Mouse (Mus musculus) kidney, embryonic 14.5 days (tissue): ENCODE measurements at regions not wholly inside any gene's neighbourhood (a gene's known extent, or its start where the extent isn't known, plus 50 kb on each side); places are given as distances from the start of the nearest gene placed in this dataset.
A peak's percentile ranks its signal among the peaks of the same experiment; 100 is the strongest.

ENCODE experiments used
- ATAC-seq: fragments of 200-750 bp; cut with Nextera tagmentation; 2 replicates; pipeline ENCODE4 v1.8.0; 2017; ENCODE audit warnings: moderate number of reproducible peaks, mild to moderate bottlenecking, moderate TSS enrichment, moderate library complexity; ENCODE audit not compliant: low FRiP score, low TSS enrichment
- H3K27ac ChIP-seq: fragments of 300-500 bp; sonication (generic); 2 replicates; pipeline ENCODE4 v1.5.1; 2014; ENCODE audit warnings: low read depth, mild to moderate bottlenecking, low read length, moderate library complexity, mixed read lengths
- H3K27me3 ChIP-seq: fragments of 300-500 bp; sonication (generic); 2 replicates; pipeline ENCODE4 v1.6.1; 2014; ENCODE audit warnings: mild to moderate bottlenecking, low read length; ENCODE audit not compliant: control insufficient read depth, insufficient read depth
- H3K36me3 ChIP-seq: fragments of 300-500 bp; sonication (generic); 2 replicates; pipeline ENCODE4 v1.6.1; 2014; ENCODE audit warnings: low read length, mixed read lengths; ENCODE audit not compliant: control insufficient read depth, insufficient read depth
- H3K4me1 ChIP-seq: fragments of 300-500 bp; sonication (generic); 2 replicates; pipeline ENCODE4 v1.6.1; 2014; ENCODE audit warnings: low read length, mixed read lengths; ENCODE audit not compliant: control insufficient read depth, insufficient read depth
- H3K4me2 ChIP-seq: fragments of 300-500 bp; sonication (generic); replicated peaks from 2 replicates; pipeline ENCODE4 v1.6.1; 2014; ENCODE audit warnings: low read depth, mild to moderate bottlenecking, low read length
- H3K4me3 ChIP-seq: fragments of 300-500 bp; sonication (generic); 2 replicates; pipeline ENCODE4 v1.5.1; 2014; ENCODE audit warnings: mild to moderate bottlenecking, low read length
- H3K9ac ChIP-seq: fragments of 300-500 bp; sonication (generic); 2 replicates; pipeline ENCODE4 v1.6.1; 2014; ENCODE audit warnings: low read depth, mild to moderate bottlenecking, low read length, moderate library complexity
- H3K9me3 ChIP-seq: fragments of 300-500 bp; sonication (generic); 2 replicates; pipeline ENCODE4 v1.6.1; 2016; ENCODE audit warnings: low read length; ENCODE audit not compliant: control insufficient read depth
- WGBS: fragments of 180-500 bp; shearing (Covaris S2); extraction: QIAGEN DNeasy Blood & Tissue Kit; methylation state at CpG from one replicate; pipeline ENCODE4 v1.1.7; 2014; 5-methylcytosine and 5-hydroxymethylcytosine counted together

DNA sequence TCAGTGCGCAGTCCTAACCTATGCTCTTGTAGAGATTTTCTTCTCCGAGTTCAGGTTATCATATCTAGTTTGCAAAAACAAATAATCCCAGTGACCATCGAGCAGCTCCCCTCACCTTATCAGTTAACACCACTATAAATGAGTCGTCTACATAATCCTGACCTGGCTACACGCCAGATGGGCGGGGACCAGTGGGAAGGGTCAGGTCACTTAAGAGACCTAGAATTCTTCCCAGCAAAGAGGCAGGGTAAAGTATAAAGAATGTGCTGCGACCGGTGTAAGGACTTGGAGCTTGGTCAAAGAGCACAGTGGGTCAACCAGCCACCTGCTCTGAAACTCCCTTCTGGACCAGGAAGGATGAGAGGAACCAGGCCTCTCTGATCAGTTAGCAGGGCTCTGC lies 102.0 kb upstream of the 1700020N01Rik start:
- Histone ChIP-seq H3K4me1 (no peaks in the 10 kb centered on the region), H3K27ac (no peak overlapping the region), H3K27me3 (no peaks in the 10 kb centered on the region), H3K4me3 (no peak overlapping the region), H3K4me2 (no peak overlapping the region), H3K9me3 (no peaks in the 10 kb centered on the region), H3K36me3 (no peaks in the 10 kb centered on the region), H3K9ac (no peak overlapping the region)
- ATAC-seq, result no peak
- 63% methylated on average over 8 of the region's 8 CpGs for WGBS

GRCm38 (mm10) chr10:21492254-21492894 lies 100.6 kb upstream of the 1700020N01Rik start:
- Histone ChIP-seq H3K4me1 (no peaks in the 10 kb centered on the region), H3K27me3 (no peaks in the 10 kb centered on the region), H3K27ac (no peak overlapping the region), H3K4me3 (no peak overlapping the region), H3K9ac (no peak overlapping the region), H3K36me3 (no peaks in the 10 kb centered on the region), H3K4me2 (no peak overlapping the region), H3K9me3 (no peaks in the 10 kb centered on the region)
- peak; percentile 72 for ATAC-seq
- WGBS, result 15% methylated on average over 7 of the region's 7 CpGs

DNA sequence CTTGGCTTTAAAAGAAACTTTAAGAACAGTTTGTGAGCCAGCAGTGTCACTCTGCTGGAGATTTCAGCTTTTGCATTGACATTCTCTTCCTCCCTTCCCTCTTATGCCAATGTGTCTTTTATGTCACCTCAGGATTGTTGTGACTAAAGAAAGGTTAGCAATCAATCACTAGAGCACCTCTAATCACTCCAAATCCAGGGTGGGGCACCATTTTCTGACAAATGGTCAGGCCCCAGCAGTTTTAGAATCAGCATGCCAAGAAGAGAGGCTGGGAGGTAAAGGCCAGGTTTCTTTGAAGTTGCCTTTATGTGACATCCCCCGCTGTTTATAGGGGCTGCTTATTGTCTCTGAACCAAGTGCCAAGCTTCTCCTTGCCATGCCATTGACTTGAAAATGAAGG lies 98.4 kb upstream of the 1700020N01Rik start:
- Histone ChIP-seq H3K36me3 (no peaks in the 10 kb centered on the region), H3K27me3 (no peaks in the 10 kb centered on the region), H3K4me2 (no peak overlapping the region), H3K27ac (no peak overlapping the region), H3K4me3 (no peak overlapping the region), H3K4me1 (no peaks in the 10 kb centered on the region), H3K9me3 (no peaks in the 10 kb centered on the region), H3K9ac (no peak overlapping the region)
- no peak for ATAC-seq
- WGBS, result 17% methylated on average over 1 of the region's 1 CpGs

GRCm38 (mm10) chr10:21497110-21497509 lies 95.8 kb upstream of the 1700020N01Rik start:
- Histone ChIP-seq H3K4me3 (no peak overlapping the region), H3K27me3 (no peaks in the 10 kb centered on the region), H3K9ac (no peak overlapping the region), H3K4me1 (no peaks in the 10 kb centered on the region), H3K9me3 (no peaks in the 10 kb centered on the region), H3K36me3 (no peaks in the 10 kb centered on the region), H3K4me2 (no peak overlapping the region), H3K27ac (no peak overlapping the region)
- no peak for ATAC-seq
- WGBS, result 90% methylated on average over 3 of the region's 3 CpGs

- 86% methylated on average over 4 of the region's 4 CpGs for WGBS
- Histone ChIP-seq H3K4me2 (no peak overlapping the region), H3K9me3 (no peaks in the 10 kb centered on the region), H3K27ac (no peak overlapping the region), H3K4me3 (no peak overlapping the region), H3K9ac (no peak overlapping the region), H3K4me1 (no peaks in the 10 kb centered on the region), H3K27me3 (no peaks in the 10 kb centered on the region), H3K36me3 (no peaks in the 10 kb centered on the region)
- no peak for ATAC-seq
Measured at GRCm38 (mm10) chr10:21498143-21498542, 94.8 kb upstream of the 1700020N01Rik start.

DNA sequence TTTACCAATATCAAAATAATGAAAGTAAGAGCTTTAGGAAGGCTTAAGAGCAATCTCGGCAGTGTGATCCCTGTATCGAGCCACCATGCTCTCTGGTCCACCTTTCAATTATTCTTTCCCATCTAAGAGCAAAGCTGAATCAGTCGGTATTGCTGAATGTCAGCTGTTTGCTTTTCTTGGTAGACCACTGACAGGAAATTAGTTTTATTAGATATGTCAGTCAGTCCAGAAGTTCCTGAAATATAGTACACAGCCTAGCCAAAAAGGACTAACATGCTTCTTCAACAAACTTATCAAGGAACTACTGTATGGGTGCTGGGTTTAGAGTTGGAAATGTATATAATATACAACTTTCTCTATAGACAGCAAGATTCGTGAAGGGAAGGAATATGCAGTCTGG lies 91.3 kb upstream of the 1700020N01Rik start:
- 84% methylated on average over 4 of the region's 4 CpGs for WGBS
- Histone ChIP-seq H3K4me2 (no peak overlapping the region), H3K27me3 (no peaks in the 10 kb centered on the region), H3K9me3 (no peaks in the 10 kb centered on the region), H3K27ac (no peak overlapping the region), H3K36me3 (no peaks in the 10 kb centered on the region), H3K4me1 (no peaks in the 10 kb centered on the region), H3K9ac (no peak overlapping the region), H3K4me3 (no peak overlapping the region)
- ATAC-seq, result no peak

GRCm38 (mm10) chr10:21504431-21504830 lies 88.5 kb upstream of the 1700020N01Rik start:
- no peaks in the 10 kb centered on the region for H3K36me3 ChIP-seq
- H3K4me1 ChIP-seq, result no peaks in the 10 kb centered on the region
- ATAC-seq, result no peak
- 87% methylated on average over 3 of the region's 3 CpGs for WGBS
- H3K9ac ChIP-seq, result no peak overlapping the region
- H3K27ac ChIP-seq, result no peak overlapping the region
- H3K4me2 ChIP-seq, result no peak overlapping the region
- no peaks in the 10 kb centered on the region for H3K27me3 ChIP-seq
- no peaks in the 10 kb centered on the region for H3K9me3 ChIP-seq
- H3K4me3 ChIP-seq, result no peak overlapping the region

DNA sequence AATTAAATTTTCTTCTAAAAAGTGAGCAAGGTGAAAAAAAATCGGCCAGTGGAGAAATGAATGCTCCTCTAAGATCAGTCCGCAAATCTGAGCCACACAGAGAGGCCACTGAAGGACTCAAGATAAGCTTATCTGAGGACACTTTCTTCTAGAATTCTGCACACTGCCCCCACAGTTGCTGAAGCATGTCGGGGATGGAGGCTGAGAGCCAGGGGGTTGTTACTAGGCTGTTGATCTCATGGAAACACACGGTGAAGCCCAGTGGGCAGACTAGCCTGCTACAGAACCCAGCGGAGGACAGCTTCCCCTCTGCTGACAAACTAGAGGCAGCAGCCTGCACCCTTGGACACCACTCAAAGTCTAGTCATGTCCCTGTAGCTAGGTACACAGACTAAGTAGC lies 81.6 kb upstream of the 1700020N01Rik start:
- H3K27ac ChIP-seq, result no peak overlapping the region
- H3K4me3 ChIP-seq, result no peak overlapping the region
- no peak overlapping the region for H3K4me2 ChIP-seq
- H3K27me3 ChIP-seq, result no peaks in the 10 kb centered on the region
- H3K9me3 ChIP-seq, result no peaks in the 10 kb centered on the region
- H3K36me3 ChIP-seq, result no peaks in the 10 kb centered on the region
- H3K4me1 ChIP-seq, result no peaks in the 10 kb centered on the region
- no peak overlapping the region for H3K9ac ChIP-seq
- 57% methylated on average over 5 of the region's 5 CpGs for WGBS
- no peak for ATAC-seq

- Histone ChIP-seq H3K36me3 (no peaks in the 10 kb centered on the region), H3K4me1 (no peaks in the 10 kb centered on the region), H3K4me3 (no peak overlapping the region), H3K4me2 (no peak overlapping the region), H3K27ac (no peak overlapping the region), H3K9me3 (no peaks in the 10 kb centered on the region), H3K27me3 (no peaks in the 10 kb centered on the region), H3K9ac (no peak overlapping the region)
- no peak for ATAC-seq
- WGBS, result 79% methylated on average over 13 of the region's 13 CpGs
Measured at GRCm38 (mm10) chr10:21512486-21512885, 80.5 kb upstream of the 1700020N01Rik start.
